Mouse (Mus musculus) thymus, postnatal 36 days (tissue): Measurements from ENCODE around the gene D630003M21Rik.

Experiments
- DNase-seq, 2 experiments: peaks; one replicate each; pipeline ENCODE4 v3.0.0; 2022; ENCODE audit warnings: mixed read lengths in 2 of 2

D630003M21Rik gene

GRCm38 (mm10) chr2:158228670-158229502 is at the start of gene D630003M21Rik:
Gene D630003M21Rik, minus strand, starts transcription at chr2:158229222.
- no peak for DNase-seq

DNA sequence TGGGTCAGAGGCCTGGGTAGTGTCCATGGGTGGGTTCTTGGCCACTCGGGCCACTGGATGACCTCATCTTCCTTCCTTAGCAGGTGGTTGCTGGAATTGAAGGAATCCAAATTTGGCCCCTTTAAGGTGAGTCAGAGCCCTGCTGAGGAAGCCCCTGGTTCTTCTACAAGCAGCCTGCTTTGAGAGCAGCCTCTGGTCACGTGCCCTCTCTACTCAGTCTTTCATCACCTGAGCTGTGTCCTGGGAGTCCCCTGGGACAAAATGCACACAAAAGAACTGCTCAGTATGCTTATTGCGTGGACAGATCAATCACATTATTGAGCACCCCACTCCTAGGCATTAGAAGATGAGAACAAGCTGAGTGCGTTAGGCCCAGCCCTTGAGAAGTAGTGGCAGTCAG is 47.9 kb upstream of the D630003M21Rik start:
- DNase-seq: no peak

- DNase-seq: no peak
Measured at GRCm38 (mm10) chr2:158276451-158276850, 47.4 kb upstream of the D630003M21Rik start.

DNA sequence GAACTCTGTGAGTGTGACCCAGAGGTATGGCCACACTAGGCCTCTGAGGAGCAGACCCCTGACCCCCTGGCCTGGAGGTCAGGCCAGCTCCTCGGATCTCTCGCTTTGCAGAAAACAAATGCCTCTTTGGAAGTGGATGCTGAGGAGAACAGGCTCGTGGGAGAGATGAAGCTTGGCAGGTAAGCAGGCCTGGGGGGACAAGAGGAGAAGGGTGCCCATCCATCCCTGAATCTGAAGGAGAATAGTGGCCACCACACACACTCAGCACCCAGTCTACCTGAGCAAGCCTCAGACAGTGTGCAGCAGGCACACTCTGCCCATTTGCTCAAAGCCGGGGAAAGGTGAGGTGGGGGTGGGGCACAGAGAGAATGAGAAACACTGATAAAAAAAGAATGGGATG is 46.8 kb upstream of the D630003M21Rik start:
- DNase-seq: no peak

- peak in 1 of 2 experiments; percentile 7 for DNase-seq
Measured at GRCm38 (mm10) chr2:158275349-158275748, 46.3 kb upstream of the D630003M21Rik start.

DNA sequence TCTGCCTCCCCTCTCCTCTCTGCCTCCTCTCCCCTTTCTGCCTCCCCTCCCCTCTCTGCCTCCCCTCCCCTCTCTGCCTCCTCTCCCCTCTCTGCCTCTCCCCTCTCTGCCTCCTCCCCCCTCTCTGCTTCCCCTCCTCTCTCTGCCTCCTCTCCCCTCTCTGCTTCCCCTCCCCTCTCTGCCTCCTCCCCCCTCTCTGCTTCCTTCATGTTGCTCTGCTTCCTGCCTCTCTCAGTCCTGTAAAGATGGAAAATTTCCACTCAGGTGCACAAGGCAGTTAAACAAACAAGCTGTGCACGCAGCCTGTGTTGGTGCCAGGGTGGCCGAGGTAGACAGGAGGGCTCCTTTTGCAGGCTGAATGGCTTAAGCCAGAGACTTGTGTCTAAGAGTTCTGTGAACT is 44.6 kb upstream of the D630003M21Rik start:
- DNase-seq: peak; percentile 42 to 66

DNA sequence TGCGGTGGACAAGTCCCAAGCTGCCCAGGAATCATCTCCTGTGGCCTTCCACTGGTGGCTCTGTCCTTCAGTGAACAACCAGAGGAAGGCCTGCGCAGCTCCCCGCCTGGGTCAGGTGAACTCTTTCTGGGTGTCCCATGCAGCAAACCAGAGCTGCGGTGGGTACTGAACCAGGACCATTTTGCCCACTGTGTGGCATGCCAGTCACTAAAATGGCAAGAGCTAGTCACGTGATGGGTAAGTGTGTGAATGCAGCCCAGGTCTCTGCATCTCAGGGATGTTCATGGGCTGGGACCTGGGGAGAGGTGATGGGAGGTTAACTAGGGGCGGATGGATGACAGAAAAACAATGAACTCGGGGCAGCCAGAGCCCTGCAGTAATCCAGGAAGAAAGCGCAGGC is 41.0 kb upstream of the D630003M21Rik start:
- DNase-seq: no peak

DNA sequence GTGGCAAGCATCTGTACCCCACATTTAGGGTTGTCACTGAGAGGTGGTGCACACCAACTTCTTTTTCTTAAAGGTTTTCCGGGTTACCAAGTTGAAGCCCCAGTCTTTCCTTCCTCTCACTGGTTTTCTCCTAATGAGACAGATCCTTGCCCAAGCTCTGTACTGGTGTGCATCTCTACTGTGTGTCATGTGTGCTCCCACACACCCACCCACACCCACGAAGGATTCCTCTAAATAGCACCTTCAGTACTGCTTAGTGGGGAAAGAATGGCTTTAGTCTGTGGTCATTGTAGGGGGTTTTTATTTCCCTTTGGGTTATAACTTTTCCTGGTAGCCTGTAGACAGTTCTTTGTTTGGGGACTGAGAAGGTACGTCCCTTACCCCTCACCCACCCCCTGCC is 35.9 kb upstream of the D630003M21Rik start:
- DNase-seq: no peak

DNA sequence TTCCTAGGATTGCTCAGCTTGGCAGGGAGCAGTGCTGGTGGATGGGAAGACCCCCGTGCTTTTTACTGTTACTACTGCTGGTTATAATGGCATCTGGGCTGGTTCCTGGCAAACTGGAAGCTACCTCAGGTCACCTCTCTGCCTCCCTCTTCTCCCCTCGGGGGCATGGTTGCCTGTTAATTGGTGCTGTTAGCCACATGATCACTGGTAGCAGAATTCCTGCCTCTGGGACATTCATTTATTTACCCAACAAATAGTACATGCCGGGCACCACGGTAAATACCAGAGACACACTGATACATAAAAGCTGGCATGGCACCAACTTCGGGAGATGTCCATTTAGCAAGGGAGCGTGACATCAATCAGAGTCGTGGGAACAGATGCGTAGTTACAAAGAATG is 30.5 kb upstream of the D630003M21Rik start:
- no peak for DNase-seq

- peak; percentile 58 to 63 for DNase-seq
Measured at GRCm38 (mm10) chr2:158258781-158259180, 29.8 kb upstream of the D630003M21Rik start.

DNA sequence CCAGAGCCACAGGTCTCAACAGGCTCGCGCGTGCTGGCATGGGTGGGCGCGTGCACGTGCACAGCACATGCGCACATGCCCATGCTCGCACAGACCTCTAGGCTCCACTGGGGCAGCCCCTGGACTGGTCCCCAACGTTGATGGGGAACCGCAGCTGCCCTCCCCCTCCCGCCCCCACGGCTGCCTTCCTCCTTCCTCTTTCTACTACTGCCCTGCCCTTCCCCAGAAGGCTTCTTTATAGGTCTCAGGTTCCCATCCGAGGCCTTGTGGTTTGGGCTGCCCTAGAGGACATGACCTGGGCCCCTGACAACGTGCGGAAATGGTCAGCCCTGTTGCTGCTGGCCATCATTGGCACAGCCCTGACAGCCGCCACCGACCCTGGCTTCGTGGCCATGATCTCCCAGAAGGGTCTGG is 29.0 kb upstream of the D630003M21Rik start, which contains the start of gene Bpi:
Bpi (plus strand) TSS at position 90 of the 414 bp plus-strand sequence.
- DNase-seq: no peak

- DNase-seq: no peak
Measured at GRCm38 (mm10) chr2:158256894-158257293, 27.9 kb upstream of the D630003M21Rik start.

- DNase-seq: no peak
Measured at GRCm38 (mm10) chr2:158253806-158254205, 24.8 kb upstream of the D630003M21Rik start.

GRCm38 (mm10) chr2:158250558-158250957 is 21.5 kb upstream of the D630003M21Rik start:
- DNase-seq: no peak

- no peak for DNase-seq
Measured at GRCm38 (mm10) chr2:158248318-158248717, 19.3 kb upstream of the D630003M21Rik start.

GRCm38 (mm10) chr2:158247852-158248251 is 18.8 kb upstream of the D630003M21Rik start:
- no peak for DNase-seq

- no peak for DNase-seq
Measured at GRCm38 (mm10) chr2:158245072-158245817, 16.2 kb upstream of the D630003M21Rik start.

- DNase-seq: no peak
Measured at GRCm38 (mm10) chr2:158243129-158243870, 14.3 kb upstream of the D630003M21Rik start.

DNA sequence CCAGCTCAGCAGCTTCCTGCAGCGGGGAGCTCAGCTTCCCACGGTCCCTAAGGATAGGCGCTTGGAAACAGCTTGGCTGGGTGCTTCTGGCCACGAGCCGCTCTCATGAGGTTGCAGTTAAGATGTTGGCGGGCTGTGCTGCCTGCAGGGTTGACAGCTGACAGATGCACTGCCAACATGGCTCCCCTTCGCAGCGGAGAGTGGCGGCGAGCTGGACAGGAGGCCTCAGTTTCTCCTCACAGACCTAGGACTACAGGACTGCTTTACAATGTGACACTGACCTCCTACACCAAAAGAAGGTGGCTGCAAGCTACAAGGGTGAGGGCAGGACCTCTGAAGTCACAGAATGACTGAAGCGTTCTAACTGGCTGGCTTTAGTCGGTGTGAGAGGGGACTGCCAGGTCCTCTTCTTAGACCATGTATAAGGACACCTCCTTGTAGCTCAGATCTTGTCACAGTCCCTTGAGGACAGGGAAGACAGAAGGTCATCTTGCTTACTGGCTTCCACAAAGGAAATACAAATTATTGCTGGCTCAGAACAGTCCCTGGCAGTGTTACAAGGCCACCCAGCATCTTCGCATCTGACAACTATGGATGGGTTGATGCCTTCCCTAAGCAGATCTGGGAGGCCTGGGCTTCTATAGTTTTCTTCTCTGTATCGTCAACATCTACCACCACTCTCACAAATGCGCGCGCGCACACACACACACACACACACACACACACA is 13.3 kb upstream of the D630003M21Rik start:
- DNase-seq: no peak

DNA sequence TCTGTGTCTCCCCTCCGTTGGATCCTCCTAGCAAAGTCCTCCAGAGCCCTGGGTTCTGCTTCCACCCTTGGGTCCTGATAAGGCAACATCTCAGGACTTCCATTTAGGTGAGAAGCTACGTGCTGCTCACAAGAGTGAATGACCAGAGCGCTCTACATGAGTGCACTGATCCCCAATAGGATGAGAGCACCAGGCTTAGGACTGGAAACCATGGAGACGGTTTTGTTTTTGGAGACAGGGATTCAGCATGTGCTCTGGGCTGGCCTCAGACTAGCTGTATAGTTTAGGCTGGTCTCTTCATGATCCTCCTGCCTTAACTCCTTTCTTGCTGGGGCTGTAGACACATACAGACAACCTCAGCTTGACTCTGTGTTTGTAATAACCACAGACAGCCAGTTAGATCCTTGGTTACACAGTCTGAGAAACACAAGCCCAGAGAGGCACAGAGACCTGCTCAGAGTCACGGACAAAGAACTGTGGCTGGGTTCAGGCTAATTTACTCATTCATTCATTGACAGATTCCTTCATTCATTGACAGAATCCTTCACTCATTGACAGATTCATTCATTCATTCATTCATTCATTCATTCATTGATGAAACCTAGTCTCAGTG is 12.2 kb upstream of the D630003M21Rik start:
- DNase-seq: no peak

DNA sequence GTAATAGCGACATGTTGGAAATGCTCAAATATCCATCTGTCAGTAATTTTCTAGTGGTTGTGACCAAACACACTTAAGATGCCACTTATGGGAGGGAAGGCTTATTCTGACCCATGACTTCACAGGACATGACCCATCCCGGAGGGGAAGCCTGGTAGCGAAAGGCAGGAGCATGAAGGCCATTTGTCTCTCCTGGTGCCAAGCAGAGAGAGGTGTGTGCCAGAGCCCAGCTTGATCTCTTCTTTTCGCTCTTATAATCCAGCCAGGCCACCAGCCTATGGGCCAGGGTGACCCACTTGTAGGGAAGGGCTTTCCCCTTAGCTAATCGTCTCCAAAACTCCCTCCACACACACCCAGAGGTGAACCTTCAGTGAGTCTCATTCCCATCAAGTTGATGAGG is 9.1 kb upstream of the D630003M21Rik start:
- no peak for DNase-seq

DNA sequence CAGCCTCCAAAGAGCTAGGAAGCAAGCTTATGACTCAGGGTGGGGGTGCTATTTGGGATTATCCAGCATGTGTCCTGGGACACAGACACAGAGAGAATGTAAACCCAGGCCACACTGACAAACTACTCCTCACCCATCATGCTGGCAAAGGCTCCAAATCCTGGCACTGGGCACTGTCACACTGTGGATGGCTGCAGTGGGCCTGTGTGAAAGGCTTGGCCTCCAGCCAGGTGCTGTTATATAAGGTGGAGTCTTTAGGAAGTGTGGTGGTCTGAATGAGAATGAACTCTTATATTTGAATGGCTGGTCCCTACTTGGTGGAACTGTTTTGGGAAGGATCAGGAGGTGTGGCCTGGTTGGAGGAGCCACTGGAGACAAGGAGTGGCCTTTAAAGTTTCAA is 7.7 kb upstream of the D630003M21Rik start:
- no peak for DNase-seq
